Mouse (Mus musculus) ovary, postnatal 10 days (tissue): ENCODE data around the gene D130052B06Rik.

Source experiments
- DNase-seq: peaks from one replicate; pipeline ENCODE4 v3.0.0; 2022; ENCODE audit warnings: low spot score

D130052B06Rik gene

DNA sequence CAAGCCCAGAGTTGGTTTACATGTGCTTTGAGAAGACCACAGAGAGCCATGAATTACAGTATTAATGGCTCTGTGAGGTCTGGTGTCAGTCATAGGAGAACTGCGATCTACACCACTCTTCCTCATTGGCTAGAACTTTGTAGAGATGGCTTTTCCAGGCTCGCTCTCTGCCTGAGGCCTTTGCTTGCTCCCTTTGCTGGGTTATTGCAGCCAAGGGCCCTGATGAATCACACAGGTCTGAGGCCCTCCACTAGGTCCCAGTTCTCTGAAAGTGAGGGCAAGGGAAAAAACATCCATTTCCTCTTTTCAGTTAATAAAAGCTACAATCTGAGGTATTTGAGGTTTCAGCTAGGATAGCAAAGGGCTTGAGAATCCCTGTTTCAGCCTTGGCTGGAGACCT lies 64.5 kb downstream of the D130052B06Rik start:
- DNase-seq: no peak

- no peak for DNase-seq
Measured at GRCm38 (mm10) chr11:33668376-33668775, 69.3 kb downstream of the D130052B06Rik start.

- no peak for DNase-seq
Measured at GRCm38 (mm10) chr11:33670105-33670965, 71.2 kb downstream of the D130052B06Rik start.
